Mouse (Mus musculus) testis, adult 2 months (tissue): ENCODE results near the gene Zfp827.

Source experiments
- CTCF ChIP-seq: fragments of 200-500 bp; IDR thresholded peaks from 2 replicates; pipeline ENCODE4 v1.5.1; 2012; ENCODE audit warnings: low read depth, mild to moderate bottlenecking, inconsistent platforms, low read length, moderate library complexity; ENCODE audit not compliant: control insufficient read depth, insufficient read depth, insufficient replicate concordance
- POLR2A ChIP-seq: fragments of 200-500 bp; IDR thresholded peaks from 2 replicates; pipeline ENCODE4 v1.6.1; 2012; ENCODE audit warnings: low read depth, mild to moderate bottlenecking, inconsistent platforms, low read length, moderate library complexity; ENCODE audit not compliant: control insufficient read depth

- no peak for TF ChIP-seq CTCF
- TF ChIP-seq POLR2A: no peak
Observed at GRCm38 (mm10) chr8:79042252-79042651, 14.0 kb downstream of the Zfp827 start.
